Mouse (Mus musculus) cerebellum, adult 2 months (tissue): ENCODE measurements at regions not wholly inside any gene's neighbourhood (a gene's known extent, or its start where the extent isn't known, plus 50 kb on each side); places are given as distances from the start of the nearest gene placed in this dataset.

Experiments
- CTCF ChIP-seq: fragments of 200-500 bp; IDR thresholded peaks from 2 replicates; pipeline ENCODE4 v1.5.1; 2011; ENCODE audit warnings: low read depth, mild to moderate bottlenecking, control low read depth, low read length, moderate library complexity, borderline replicate concordance; ENCODE audit not compliant: insufficient read depth
- POLR2A ChIP-seq: fragments of 200-500 bp; IDR thresholded peaks from 2 replicates; pipeline ENCODE4 v1.6.1; 2011; ENCODE audit warnings: low read length, control low read depth, borderline replicate concordance; ENCODE audit not compliant: insufficient read depth

DNA sequence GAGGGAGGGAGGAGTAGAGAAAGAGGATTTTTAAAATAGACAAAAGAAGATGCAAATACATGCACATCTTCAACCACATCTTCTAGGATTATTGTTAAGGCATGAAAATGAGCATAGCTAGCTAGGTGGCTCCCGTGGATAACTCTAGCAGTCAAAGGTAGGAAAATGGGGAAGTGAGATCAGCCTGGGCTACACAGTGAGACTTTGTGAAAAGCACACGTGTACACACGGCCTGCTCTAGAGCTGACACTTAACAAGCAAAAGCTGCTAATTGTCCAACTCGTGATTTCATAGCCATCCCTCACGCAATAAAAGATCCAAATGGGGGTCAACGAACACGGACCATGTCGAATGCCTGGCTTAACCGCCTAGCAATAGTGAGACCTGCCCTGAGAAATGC is 642.0 kb upstream of the Sox9 start:
- TF ChIP-seq POLR2A = no peak
- no peak for TF ChIP-seq CTCF
